Mouse (Mus musculus) bone marrow, adult 2 months (tissue): Measurements from ENCODE around the gene Angptl8.

Source experiments
- CTCF ChIP-seq: fragments of 200-500 bp; IDR thresholded peaks from 2 replicates; pipeline ENCODE4 v1.5.1; 2011; ENCODE audit warnings: low read length, control low read depth; ENCODE audit not compliant: control insufficient read depth, insufficient read depth
- POLR2A ChIP-seq: fragments of 200-500 bp; IDR thresholded peaks from 2 replicates; pipeline ENCODE4 v1.6.1; 2011; ENCODE audit warnings: low read depth, mild to moderate bottlenecking, control low read depth, low read length, borderline replicate concordance; ENCODE audit not compliant: control insufficient read depth

GRCm38 (mm10) chr9:21791861-21792260 is 43.4 kb upstream of the Angptl8 start:
- no peak for TF ChIP-seq CTCF
- no peak for TF ChIP-seq POLR2A
